15 mouse cellular contexts compared by ENCODE assay signal in the genomic region with DNA sequence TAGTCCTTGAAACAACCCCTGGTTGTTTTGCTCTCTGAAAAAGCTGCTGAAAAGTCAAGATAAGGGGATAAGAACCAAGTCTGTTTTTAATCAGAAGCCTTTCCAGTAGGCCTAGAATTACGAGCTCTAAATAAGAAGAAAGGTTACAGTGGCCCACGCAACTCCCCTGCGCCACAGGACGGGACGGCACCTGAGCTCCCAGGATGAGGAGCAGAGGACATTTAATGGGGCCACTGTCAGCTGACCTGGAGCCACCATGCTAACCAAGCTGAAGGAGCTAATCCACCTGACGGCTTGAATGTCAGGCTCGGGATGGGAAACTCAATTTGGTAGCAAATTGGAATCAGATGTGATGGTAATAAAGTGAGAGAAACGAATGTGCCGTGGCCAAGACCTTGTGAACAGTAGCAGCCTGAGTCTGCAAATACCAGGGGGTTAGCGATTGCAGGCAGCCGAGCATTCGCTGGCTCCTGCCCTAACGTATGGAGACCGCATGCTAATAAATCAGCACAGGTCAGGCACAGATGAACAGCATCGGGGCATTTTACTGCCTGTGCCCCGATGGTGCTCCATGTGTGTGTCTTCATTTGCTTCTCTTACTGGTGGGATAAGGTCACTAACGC.
DNase-seq lines count a peak whose midpoint lies in the region; ATAC-seq lines count a peak whose summit lies in the region.
"Had no signal": no experiment of that assay in that cellular context is flagged by ENCODE, and none has a peak within 500 bp of the region (broad histone marks: within the 10 kb centered on the region; RNA-seq: fewer than 3 reads in every experiment).

No protein-coding gene starts in this region.

- H3K4me3 ChIP-seq in heart, embryonic 12.5 days: no peak overlapping the region
- H3K4me3 ChIP-seq in embryonic facial prominence, embryonic 10.5 days: 0 out of 2 replicates have a peak overlapping the region, but pooled peaks have one; percentile 5
- no peak overlapping the region for H3K4me3 ChIP-seq in limb, embryonic 11.5 days (ENCODE audit: low read depth, low read length)
- H3K4me3 ChIP-seq: stomach, embryonic 15.5 days had no signal

- H3K27me3 ChIP-seq in heart, embryonic 12.5 days (replicated peaks): no peaks in the 10 kb centered on the region
- no peaks in the 10 kb centered on the region for H3K27me3 ChIP-seq in embryonic facial prominence, embryonic 10.5 days (replicated peaks; ENCODE audit: low read depth, poor library complexity, severe bottlenecking)
- no peaks in the 10 kb centered on the region for H3K27me3 ChIP-seq in limb, embryonic 11.5 days (ENCODE audit: control insufficient read depth, insufficient read depth, low read length)
- H3K27me3 ChIP-seq: stomach, embryonic 15.5 days had no signal

- no peak overlapping the region for H3K27ac ChIP-seq in heart, embryonic 12.5 days (ENCODE audit: poor library complexity, severe bottlenecking)
- H3K27ac ChIP-seq in embryonic facial prominence, embryonic 10.5 days (replicated peaks): 0 out of 2 replicates have a peak overlapping the region, but pooled peaks have one; percentile 19
- H3K27ac ChIP-seq in limb, embryonic 11.5 days (replicated peaks; ENCODE audit: low read depth, low read length): no peak overlapping the region
- H3K27ac ChIP-seq: liver, embryonic 14.5 days; stomach, embryonic 15.5 days had no signal

- H3K4me1 ChIP-seq in heart, embryonic 12.5 days (replicated peaks): peaks cover 49% of the 10 kb centered on the region
- H3K4me1 ChIP-seq in embryonic facial prominence, embryonic 10.5 days: peaks cover 41% of the 10 kb centered on the region
- peaks cover 16% of the 10 kb centered on the region for H3K4me1 ChIP-seq in limb, embryonic 11.5 days (ENCODE audit: control insufficient read depth, insufficient read depth, low read length)
- H3K4me1 ChIP-seq: stomach, embryonic 15.5 days had no signal

- peaks cover 5% of the 10 kb centered on the region; the same call in 1 of the 2 replicates for H3K36me3 ChIP-seq in heart, embryonic 12.5 days
- no peaks in the 10 kb centered on the region for H3K36me3 ChIP-seq in embryonic facial prominence, embryonic 10.5 days (replicated peaks)
- H3K36me3 ChIP-seq in limb, embryonic 11.5 days (ENCODE audit: control insufficient read depth, insufficient read depth, low read length): no peaks in the 10 kb centered on the region
- H3K36me3 ChIP-seq: stomach, embryonic 15.5 days had no signal

- H3K9me3 ChIP-seq in heart, embryonic 12.5 days (replicated peaks): no peaks in the 10 kb centered on the region
- H3K9me3 ChIP-seq in embryonic facial prominence, embryonic 10.5 days: no peaks in the 10 kb centered on the region
- H3K9me3 ChIP-seq in limb, embryonic 11.5 days (ENCODE audit: control insufficient read depth, low read length): no peaks in the 10 kb centered on the region
- H3K9me3 ChIP-seq: stomach, embryonic 15.5 days had no signal

- 40% methylated on average over 17 of the region's 17 CpGs for WGBS in heart, embryonic 12.5 days
- 37% methylated on average over 17 of the region's 17 CpGs for WGBS in embryonic facial prominence, embryonic 10.5 days
- 7% methylated on average over 17 of the region's 17 CpGs for WGBS in limb, embryonic 11.5 days

- no peak for DNase-seq in heart, adult 11 months
- peak; percentile 52 for DNase-seq in MN1 (ENCODE audit: low spot score)
- DNase-seq in embryonic facial prominence, embryonic 10.5 days (ENCODE audit: low spot score): peak; percentile 68
- peak; percentile 80 for DNase-seq in limb, embryonic 11.5 days (ENCODE audit: low spot score)
- DNase-seq in layer of hippocampus, postnatal 36 days: no peak
- DNase-seq in right cerebral cortex, postnatal 25 days: no peak
- no peak for DNase-seq in thymus, adult 18-20 months
- DNase-seq: B cell, adult 2 months; cerebellum, adult 9-11 months; kidney, postnatal 14 days; lung, postnatal 36 days; thymus, postnatal 25 days had no signal

- ATAC-seq in heart, embryonic 12.5 days (ENCODE audit: insufficient number of reproducible peaks, low FRiP score): no peak
- ATAC-seq in limb, embryonic 11.5 days (ENCODE audit: insufficient number of reproducible peaks, low FRiP score, low TSS enrichment, low read depth): peak; percentile 89

- no peak overlapping the region for H3K9ac ChIP-seq in heart, embryonic 12.5 days
- no peak overlapping the region for H3K9ac ChIP-seq in limb, embryonic 11.5 days (ENCODE audit: low read length)
- H3K9ac ChIP-seq: liver, embryonic 14.5 days; stomach, embryonic 15.5 days had no signal

- H3K4me2 ChIP-seq in heart, embryonic 12.5 days: peak overlapping the region; percentile 35
- 0 out of 2 replicates have a peak overlapping the region, but pooled peaks have one; percentile 1 for H3K4me2 ChIP-seq in limb, embryonic 11.5 days (ENCODE audit: low read depth, severe bottlenecking)
- H3K4me2 ChIP-seq: stomach, embryonic 15.5 days had no signal

Comparison
In these comparisons a context has a peak if more than half of its experiments do, and no peak if none do; other contexts are left out.
1. DNase-seq: peak in MN1 (single experiment), embryonic facial prominence, embryonic 10.5 days (single experiment) and limb, embryonic 11.5 days (single experiment); none in heart, adult 11 months (single experiment), layer of hippocampus, postnatal 36 days (0 of 2), right cerebral cortex, postnatal 25 days (single experiment) and thymus, adult 18-20 months (0 of 2).